Mouse (Mus musculus) left cerebral cortex, postnatal 10 days (tissue): Measurements from ENCODE around the gene Synj2. TPM values are rescaled to one million over a fixed set of nuclear protein-coding genes. Genes with fewer than 3 reads are reported as not detected.

ENCODE experiments used
- DNase-seq, 2 experiments: peaks; one replicate each; pipeline ENCODE4 v3.0.0; 2021 to 2022; ENCODE audit warnings: low spot score in 2 of 2, mixed read lengths in 1 of 2; ENCODE audit errors: extremely low spot score in 1 of 2
- intact Hi-C: fragments of 180-260 bp; cut with DNase I; formaldehyde crosslinking; loops from one replicate; pipeline ENCODE4 v1.15.1; 2025
- total RNA-seq, 2 experiments: library from RNA; stranded (reverse); gene quantifications; 2 replicates each; pipeline ENCODE4 v1.2.3; 2021

The Synj2 gene
- 10 to 100 TPM; 32.8 to 34.8 TPM for total RNA-seq

DNA sequence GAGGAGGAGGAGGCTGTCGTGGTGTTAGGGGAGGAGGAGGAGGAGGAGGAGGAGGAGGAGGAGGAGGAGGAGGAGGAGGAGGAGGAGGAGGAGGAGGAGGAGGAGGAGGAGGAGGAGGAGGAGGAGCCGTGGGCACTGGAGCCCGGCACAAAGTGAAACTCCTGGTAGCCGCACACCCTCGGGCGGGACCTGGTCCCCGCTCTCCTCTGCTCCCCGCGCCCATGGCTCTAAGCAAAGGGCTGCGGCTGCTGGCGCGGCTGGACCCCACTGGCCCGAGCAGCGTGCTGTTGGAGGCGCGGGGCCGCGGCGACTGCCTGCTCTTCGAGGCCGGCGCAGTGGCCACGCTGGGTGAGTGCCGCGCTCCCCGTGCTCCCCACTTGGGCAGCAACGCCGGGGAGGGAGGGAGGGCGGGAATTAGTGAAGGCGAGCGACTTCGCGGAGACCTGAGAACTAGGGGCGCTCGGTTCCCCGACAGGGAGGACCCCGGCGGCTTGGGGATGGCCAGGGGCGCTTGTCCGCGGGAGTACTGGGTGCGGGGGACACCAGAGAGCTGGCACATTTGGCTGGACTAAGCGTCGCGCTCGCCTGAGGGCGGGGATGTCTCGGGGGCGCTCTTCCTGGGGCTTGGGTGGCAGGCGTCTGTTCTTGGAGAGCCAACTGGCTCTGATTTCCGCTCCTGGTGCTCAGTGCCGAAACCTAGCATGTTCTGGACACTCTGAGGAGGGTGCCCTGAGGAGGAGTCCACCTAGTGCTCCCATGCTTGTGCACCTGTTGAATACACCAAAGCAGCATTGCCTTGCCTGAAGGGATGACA lies at the start of gene Synj2:
Gene Synj2, plus strand, starts transcription at position 51 of the 814 bp plus-strand sequence.
- peak in 1 of 2 experiments; percentile 67 for DNase-seq
- intact Hi-C loops = loop anchor here (2.0 to 5.0 kb wide), 2 partner anchors 36 to 79 kb away; no protein-coding TSS in a partner anchor

DNA sequence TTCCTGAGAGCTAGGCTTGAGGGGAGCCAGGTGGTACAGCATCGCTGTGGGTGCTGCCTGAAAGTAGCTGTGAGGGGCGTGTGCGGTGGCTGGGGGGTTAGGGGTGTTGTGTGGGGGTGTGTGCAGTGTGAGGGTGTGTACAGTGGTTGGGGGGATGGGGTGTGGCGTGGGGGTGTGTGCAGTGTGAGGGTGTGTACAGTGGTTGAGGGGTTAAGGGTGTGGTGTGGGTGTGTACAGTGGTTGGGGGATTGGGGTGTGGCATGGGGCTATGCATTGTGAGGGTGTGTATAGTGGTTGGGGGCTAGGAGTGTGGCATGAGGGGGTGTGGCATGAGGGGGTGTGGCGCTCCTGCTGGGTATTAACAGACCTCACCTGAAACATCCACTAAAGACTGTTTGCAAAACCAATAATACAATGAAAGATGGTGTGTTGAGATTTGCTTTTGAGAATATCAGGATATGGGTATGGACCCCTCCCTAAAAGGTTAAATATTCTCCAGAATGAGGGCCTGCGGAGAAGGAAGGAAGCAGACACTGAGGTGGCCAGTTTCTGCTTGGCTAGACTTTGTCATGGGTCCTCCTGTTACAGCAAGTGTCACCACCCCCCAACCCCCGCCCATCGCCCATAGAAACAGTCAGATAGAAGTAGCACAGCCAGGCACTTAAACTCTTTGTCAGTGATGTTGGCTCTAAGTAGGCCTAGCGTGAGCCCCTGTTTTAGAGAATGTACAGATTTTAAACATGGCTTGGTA lies 49.0 kb upstream of the Synj2 start:
- intact Hi-C loops = loop anchor here (5.0 kb wide), 1 partner anchor 95 kb away; no protein-coding TSS in a partner anchor
- DNase-seq = no peak

DNA sequence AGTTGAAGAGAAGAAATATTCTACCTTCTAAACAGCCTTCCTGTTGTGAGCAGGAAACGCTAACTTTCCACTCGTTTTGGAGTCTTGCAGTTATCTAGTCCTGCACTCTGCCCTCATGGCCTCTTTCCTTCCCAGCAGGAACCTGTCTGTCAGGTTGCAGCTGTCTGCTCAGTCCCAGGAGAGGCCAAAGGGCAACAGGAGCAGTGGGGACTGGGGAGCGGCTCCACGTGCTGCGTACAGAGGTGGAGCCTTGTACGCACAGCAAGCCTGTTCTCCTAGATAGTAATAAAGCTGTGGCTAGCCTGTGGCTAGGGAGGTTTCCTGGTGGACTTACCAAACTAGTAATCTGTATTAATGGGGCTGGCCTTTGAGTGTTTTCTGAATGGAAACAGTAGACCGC lies 48.0 kb upstream of the Synj2 start:
- DNase-seq = no peak
- intact Hi-C loops = loop anchor here (5.0 kb wide), 1 partner anchor 96 kb away; no protein-coding TSS in a partner anchor

DNA sequence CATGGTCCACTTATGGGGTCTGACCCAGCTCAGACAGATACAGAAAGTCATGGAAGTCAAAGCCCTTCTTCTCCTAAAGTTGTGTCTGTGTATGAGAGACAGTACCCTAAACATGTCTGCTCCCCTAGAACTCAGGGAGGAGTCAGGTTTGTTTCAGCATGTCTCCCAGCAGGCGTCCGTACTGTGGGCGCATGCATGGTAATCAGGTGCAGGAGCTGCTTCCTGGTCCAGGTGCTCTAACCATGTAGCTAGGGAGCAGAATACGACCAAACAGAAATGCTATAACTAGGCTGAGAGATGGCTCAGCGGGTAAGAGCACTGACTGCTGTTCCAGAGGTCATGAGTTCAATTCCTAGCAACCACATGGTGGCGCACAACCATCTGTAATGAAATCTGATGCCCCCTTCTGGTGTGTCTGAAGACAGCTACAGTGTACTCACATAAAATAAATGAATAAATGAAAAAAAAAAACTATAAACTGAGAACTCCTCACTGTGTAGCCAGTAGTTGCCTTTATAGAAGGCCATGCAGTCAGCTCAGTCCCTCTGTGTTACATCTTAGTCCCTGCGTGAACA lies 47.4 kb upstream of the Synj2 start:
- DNase-seq = no peak
- intact Hi-C loops = loop anchor here (5.0 kb wide), 1 partner anchor 96 kb away; no protein-coding TSS in a partner anchor

DNA sequence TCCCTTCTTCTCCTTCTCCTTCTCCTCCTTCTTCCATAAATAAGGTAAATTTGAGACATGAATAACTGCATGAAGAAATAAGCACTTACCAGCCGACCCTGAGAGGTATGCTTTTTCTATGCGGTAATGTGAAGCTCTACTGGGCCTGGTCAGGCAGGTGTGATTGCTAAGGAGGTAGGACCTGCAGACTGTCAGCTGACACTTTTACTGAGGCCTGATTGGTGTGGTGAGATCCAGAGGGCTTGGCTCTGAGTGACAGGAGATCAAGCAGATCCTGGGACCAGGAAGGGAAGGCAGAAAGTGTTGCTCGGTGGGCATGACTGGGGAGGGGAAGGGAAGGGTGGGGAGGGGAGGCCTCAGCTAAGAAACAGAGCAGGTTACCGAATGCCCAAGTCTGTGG lies 45.0 kb upstream of the Synj2 start:
- DNase-seq = no peak
- intact Hi-C loops = no loop called here

DNA sequence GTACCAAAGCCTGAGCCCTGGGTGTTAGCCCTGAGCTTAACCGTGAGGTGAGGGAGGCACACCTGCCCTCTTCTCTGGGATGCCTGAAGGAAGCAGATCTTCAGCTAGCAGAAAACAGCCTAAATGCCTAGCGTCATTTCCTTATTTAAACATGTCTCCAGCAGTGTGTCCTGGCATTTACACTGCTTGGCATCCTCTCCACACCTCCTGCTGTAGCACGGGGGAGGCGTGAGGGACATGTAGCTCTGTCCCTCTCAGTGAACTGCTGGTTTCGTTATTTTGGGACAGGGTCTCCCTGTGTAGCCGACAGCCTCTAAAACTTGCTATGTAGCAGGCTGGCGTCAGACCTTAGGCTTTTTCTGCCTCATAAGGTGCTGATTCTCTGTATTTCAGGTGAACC lies 44.5 kb upstream of the Synj2 start:
- DNase-seq = no peak

DNA sequence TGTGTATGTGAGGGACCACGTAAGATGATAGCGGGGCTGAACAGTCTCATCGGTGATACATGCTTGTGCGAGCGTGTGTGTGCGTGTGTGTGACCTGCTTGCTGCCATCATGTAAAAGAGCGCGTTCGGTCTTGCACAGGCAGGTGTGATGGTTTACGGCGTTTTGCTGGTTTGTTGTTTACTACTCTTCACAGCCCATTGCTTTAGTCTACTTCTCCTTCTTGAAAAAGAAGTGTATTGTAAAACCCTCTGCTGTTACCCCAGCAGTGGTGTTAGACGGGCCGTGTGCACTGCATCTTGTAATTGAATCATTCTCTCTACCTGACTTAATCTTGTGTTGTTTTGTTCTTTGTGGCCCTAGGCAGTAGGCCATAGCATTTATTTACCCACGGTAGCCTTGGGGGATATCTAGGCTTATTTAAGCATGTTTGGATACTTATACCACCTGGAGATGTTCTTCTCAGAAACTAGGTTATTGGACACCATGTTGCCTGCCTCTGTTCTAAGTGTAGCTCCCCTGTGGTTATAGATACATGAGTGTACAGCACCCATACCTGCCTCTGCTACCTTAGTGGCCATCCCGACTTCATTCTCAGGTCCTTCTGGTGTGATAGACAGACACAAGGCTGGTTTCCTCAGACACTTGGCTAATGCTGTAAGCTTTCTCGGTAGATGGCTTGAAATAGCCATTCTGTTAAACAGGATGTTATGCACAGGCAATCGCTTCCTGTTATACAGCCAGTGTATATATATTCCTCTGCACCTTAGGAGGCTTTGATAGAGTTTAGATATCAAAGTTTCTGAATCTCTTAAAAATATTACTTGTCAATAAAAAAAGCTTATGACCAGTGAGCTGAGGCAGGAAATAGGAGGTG lies 43.5 kb upstream of the Synj2 start:
- intact Hi-C loops = no loop called here
- no peak for DNase-seq

More for the DNA sequence above, 44.5 kb upstream of the Synj2 start:
- intact Hi-C loops = no loop called here

DNA sequence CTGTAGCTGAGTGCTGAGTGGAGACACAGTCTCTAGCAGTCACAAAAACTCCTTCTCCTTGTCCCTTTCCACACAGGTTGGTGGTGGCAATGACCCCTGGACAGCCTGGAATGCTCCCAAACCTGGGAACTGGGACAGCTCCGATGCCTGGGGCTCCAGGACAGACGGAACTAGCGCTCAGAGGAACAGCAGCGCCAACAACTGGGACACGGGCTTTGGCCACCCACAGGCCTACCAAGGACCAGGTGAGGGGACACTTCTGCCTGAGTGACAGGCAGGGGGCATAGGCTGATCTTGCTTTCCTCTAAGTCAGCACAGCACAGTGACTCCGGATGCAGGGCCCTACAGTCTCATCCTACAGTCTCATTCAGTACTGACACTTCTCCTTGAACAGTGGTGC lies 41.8 kb upstream of the Synj2 start:
- no peak for DNase-seq
- intact Hi-C loops = no loop called here

DNA sequence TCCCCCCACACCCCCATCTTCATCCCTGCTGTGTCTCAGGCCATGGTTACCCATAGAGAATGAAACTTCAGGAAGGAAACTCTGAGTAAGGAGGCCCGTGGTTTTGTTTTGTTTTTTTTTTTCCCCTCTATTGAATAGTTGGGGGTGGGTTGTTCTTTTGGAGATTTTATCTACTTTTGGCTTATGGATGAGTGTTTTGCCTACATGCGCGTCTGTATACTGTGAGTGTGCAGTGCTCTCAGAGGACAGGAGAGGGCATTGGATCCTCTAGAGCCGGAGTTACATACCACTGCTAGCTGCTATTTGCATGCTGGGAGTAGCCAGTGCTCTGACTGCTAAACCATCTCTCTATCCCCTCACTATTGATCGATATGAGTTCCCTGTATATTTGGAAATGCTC lies 39.7 kb upstream of the Synj2 start:
- intact Hi-C loops = no loop called here
- DNase-seq = no peak

DNA sequence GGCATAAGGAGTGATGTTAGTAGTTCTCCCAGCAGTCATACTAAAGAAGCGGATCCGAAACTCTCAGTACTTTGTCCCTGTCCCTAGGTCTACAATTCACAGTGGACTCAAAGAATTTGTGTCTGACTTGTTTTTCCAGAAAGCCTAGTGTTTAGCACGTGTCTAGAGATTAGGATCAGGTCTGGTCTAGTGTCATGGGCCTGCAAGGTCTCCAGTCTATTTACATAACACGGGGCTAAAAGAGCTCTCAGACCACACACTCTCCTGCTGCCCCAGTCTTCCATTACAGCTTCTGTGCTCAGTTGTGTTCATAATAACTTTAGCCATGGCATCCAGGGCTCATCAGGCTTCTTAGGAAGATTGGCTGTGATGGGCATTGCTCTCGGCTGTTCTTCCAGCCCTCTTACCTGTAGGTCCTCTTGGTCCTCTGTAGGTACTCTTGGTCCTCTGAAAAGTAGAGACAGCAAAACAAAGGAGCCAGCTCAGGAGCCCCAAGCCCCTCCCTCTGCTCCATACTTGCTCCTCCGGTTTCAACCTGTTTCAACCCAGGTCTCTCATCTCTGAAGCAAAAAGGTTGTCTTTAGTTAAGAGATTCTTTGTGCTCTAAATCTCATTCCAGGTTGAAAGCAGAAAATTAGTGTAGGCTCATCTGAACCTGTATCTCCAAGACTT lies 37.3 kb upstream of the Synj2 start:
- intact Hi-C loops = no loop called here
- no peak for DNase-seq

DNA sequence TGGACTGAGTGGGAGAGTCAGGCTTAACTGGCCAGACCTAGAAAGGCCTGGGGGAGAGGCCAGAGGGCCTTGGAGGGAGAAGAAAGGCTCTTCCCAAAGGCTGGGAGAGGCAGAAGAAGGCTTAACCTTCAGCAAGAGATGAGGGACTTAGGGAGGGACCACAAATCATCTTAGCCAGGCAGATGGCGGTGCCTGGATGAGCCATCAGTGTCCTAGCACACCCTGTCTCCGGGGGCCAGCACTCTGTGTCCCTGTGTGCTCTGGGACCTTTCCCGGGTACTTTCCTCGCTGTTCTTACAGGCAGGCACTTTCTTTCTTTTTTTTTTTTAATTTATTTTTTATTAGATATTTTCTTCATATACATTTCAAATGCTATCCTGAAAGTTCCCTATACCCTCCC lies 31.4 kb upstream of the Synj2 start:
- intact Hi-C loops = no loop called here
- no peak for DNase-seq

DNA sequence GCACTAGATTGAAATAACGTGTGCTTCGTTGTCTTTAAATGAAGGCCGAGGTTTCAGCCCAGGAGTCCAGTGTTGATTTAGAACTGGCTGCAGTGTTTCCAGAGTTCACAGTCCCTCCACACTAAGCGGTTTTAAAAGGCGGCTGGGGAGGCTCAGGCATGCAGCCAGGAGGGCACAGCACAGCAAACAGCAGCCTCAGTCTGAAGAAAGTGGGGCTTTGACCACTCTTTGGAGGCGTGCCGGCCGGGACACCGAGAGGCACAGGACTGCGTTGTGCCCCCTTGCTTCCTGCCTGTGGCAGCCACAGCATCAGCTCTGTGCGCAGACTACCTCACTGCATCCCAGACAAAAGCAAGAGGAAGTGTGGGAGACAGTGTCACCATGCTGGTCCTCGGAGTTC lies 29.5 kb upstream of the Synj2 start:
- intact Hi-C loops = no loop called here
- DNase-seq = peak; percentile 70 to 80

DNA sequence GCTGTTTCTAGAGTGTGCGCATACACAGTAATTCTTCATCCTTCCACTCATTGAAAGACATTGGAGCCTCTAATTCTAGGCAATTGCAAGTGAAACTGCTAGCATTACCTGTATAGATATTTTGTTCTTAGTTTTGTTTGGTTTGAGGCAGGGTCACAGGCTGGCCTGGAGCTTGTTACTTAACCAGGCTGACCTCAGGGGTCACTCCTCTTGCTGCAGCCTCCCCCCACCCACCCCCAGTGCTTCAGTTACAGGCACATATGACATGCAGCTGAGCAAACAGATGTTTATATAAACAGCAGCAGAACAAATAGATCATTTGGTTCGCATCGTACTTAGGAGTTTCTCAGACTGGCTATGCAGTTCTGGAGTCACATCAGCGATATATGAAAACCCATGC lies 28.3 kb upstream of the Synj2 start:
- intact Hi-C loops = no loop called here
- DNase-seq = no peak

DNA sequence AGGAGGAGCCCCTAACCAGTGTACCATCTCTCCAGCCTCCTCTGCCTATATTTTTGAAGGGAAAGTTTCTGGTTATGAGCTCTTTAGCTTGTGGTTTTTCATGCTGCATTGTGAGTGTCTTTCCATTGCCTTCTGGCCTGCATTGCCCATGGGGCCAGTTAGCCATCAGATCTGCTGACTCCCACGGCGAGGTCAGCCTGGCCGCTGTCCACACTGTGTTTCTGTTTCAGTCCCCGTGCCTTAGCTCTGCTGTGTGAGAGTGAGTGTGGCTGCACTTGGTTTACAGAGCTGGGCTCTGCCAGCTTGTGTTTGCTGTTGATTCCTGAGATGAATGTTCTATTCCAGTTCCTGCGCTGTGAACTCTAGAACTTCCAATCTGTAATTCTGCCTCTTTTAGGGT lies 26.9 kb upstream of the Synj2 start:
- DNase-seq = no peak
- intact Hi-C loops = no loop called here

DNA sequence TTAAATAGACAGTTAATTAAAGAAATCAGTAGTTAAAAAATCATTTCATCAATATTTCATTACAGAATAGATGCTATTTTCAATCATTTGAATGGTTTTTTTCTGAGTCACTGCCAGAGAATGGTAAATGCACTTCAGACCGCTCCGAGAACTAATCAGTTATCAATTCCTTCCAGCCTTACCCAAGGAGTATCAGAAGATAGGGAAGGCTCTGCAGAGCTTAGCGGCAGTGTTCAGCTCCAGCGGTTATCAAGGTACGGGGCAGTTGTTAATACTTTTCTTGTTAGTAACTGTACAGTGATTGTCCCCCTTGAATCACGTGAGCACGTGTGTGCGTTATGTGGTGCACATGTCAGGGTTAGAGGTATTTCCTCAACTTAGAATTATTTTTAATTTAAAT lies 19.1 kb upstream of the Synj2 start:
- DNase-seq = no peak
- intact Hi-C loops = loop anchor here (2.0 kb wide), 1 partner anchor 127 kb away; no protein-coding TSS in a partner anchor

DNA sequence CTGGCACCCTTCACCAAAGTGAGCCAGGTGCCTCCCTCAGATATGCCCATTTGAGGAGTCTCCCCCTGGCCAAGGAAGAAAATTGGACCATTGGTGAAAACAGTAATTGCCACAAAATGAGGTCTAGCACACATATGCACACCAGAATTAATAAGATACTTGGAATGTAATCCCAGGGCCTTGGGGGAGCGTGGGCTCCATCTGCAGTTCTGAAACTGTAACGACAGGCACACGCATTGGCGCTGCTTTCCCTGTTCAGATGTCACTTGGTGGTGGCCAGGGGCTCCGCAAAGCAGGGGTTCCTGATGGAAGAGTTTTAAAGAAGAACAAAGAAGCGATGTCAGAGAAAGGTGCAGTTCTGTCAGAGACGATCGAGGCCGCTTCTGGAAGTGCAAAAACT lies 17.8 kb upstream of the Synj2 start:
- DNase-seq = peak; percentile 26 to 54
- intact Hi-C loops = loop anchor here (2.0 kb wide), 1 partner anchor 128 kb away; no protein-coding TSS in a partner anchor

DNA sequence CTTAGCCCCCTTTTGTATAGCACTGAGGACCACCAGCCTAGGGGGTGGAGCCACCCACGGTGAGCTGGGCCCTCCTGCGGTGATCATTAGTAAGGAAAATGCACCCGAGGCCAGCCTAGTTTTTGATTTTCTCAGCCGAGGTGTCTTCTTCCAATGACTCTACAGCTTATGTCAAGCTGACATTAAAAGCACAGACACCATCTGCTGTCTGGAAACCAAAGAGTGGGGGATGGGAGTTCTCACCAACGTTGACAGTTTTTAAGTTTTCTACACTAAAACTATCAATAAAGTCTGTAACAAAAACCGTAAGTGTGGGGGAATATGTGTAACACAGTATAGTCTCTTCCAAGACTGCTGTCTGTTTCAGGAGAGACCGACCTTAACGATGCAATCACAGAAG lies 16.8 kb upstream of the Synj2 start:
- DNase-seq = peak in 1 of 2 experiments; percentile 51

DNA sequence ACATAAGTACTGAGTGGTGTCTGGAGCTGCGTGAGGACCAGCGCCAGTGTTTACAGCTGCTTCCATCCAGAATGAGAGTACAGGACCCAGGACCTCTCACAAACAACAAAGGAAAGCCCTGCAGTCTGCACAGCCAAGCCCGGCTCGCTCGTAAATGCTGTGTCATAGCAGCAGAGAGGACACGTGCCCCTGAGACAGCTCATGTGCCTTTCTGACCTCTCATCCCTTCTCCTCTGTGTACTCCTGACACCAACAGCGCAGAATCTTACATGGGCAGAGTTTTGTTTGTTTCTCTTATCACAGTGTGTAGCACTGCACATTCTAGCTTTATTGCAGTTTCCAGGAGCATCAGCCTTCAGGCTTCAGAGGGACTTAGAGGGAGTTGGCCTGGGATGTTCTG lies 14.4 kb upstream of the Synj2 start:
- intact Hi-C loops = no loop called here
- no peak for DNase-seq

More for the DNA sequence above, 16.8 kb upstream of the Synj2 start:
- intact Hi-C loops = no loop called here
